Mouse (Mus musculus) hindbrain, embryonic 14.5 days (tissue): ENCODE results near the gene Nccrp1. TPM values are rescaled to one million over a fixed set of nuclear protein-coding genes. Genes with fewer than 3 reads are reported as not detected.

Experiments used
- ATAC-seq: fragments of 200-750 bp; cut with Nextera tagmentation; 2 replicates; pipeline ENCODE4 v1.8.0; 2017; ENCODE audit warnings: moderate number of reproducible peaks, mild to moderate bottlenecking, moderate TSS enrichment, moderate library complexity; ENCODE audit not compliant: low FRiP score
- DNase-seq: peaks from one replicate; pipeline ENCODE4 v3.0.0-alpha.2; 2015; ENCODE audit warnings: low spot score
- H3K27ac ChIP-seq: fragments of 300-500 bp; sonication (generic); 2 replicates; pipeline ENCODE4 v1.5.1; 2014; ENCODE audit warnings: mild to moderate bottlenecking, moderate library complexity
- H3K27me3 ChIP-seq: fragments of 300-500 bp; sonication (generic); 2 replicates; pipeline ENCODE4 v1.6.1; 2014; ENCODE audit warnings: mild to moderate bottlenecking, low read length, mixed read lengths; ENCODE audit not compliant: control insufficient read depth, insufficient read depth
- H3K36me3 ChIP-seq: fragments of 300-500 bp; sonication (generic); replicated peaks from 2 replicates; pipeline ENCODE4 v1.6.1; 2014; ENCODE audit not compliant: control insufficient read depth, insufficient read depth
- H3K4me1 ChIP-seq: fragments of 300-500 bp; sonication (generic); replicated peaks from 2 replicates; pipeline ENCODE4 v1.6.1; 2014; ENCODE audit warnings: antibody characterized with exemption, low read length, mixed read lengths; ENCODE audit not compliant: control insufficient read depth, insufficient read depth
- H3K4me2 ChIP-seq: fragments of 300-500 bp; sonication (generic); replicated peaks from 2 replicates; pipeline ENCODE4 v1.6.1; 2014; ENCODE audit warnings: mild to moderate bottlenecking, moderate library complexity
- H3K4me3 ChIP-seq: fragments of 300-500 bp; sonication (generic); replicated peaks from 2 replicates; pipeline ENCODE4 v1.5.1; 2014; ENCODE audit warnings: mild to moderate bottlenecking, low read length
- H3K9ac ChIP-seq: fragments of 300-500 bp; sonication (generic); 2 replicates; pipeline ENCODE4 v1.6.1; 2014
- H3K9me3 ChIP-seq: fragments of 300-500 bp; sonication (generic); 2 replicates; pipeline ENCODE4 v1.6.1; 2016; ENCODE audit warnings: low read length; ENCODE audit not compliant: control insufficient read depth
- WGBS: fragments of 180-500 bp; shearing (Covaris S2); extraction: QIAGEN DNeasy Blood & Tissue Kit; methylation state at CpG from one replicate; pipeline ENCODE4 v1.1.7; 2014; 5-methylcytosine and 5-hydroxymethylcytosine counted together
- polyA plus RNA-seq: library from polyadenylated mRNA; unstranded; fragments of >200 nt; fragmentation: Nextera tagmentation; extraction: Ambion mirVana; gene quantifications from 2 replicates; pipeline ENCODE4 v1.2.1, GENCODE M21; 2014

The Nccrp1 gene
- polyA plus RNA-seq, 1 experiment from 2014 or later: 0.12 TPM

DNA sequence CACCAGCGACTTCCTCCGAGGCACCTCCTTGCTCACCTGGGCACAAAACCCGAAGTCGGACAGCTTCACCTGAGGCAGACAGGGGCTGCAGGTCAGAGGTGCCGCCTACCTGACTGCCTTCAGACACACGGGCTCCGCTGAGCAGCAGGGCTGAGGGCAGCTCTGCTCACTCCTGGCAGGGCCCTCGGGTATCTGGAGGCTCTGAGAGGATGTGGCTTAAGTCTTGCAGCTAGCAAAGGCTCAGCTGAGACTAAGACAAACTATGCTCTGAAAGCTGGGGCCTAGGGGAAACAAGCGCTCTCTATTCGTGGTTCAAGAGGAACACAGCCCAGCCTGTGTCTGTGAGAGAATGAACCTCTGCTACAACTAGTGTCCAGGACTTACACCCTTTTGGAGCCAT, 13.8 kb upstream of the Nccrp1 start:
- Histone ChIP-seq H3K27me3 (no peaks in the 10 kb centered on the region), H3K4me1 (no peaks in the 10 kb centered on the region), H3K9ac (no peak overlapping the region), H3K27ac (no peak overlapping the region), H3K9me3 (no peaks in the 10 kb centered on the region), H3K4me3 (no peak overlapping the region), H3K36me3 (peaks cover 67% of the 10 kb centered on the region), H3K4me2 (no peak overlapping the region)
- ATAC-seq: no peak
- WGBS: 92% methylated on average over 10 of the region's 10 CpGs
- no peak for DNase-seq

DNA sequence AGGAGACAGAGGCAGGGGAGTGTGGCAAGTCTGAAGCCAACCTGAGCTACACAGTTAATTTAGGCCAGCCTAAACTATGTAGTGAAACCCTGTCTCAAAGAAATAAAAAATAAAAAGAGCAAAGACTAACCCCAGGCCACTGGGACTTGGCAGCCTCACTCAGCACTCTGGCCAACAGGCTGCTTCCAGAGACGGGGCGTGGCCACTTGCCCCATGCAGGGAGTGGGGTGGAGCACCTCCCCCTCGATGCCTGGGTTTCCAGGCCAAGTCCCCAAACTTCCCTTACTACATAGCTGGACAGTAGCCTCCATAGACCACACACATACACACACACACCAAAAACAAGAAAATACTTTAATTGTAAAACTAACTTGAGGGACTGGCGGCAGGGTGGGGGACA, 11.4 kb upstream of the Nccrp1 start:
- no peaks in the 10 kb centered on the region for H3K4me1 ChIP-seq
- H3K27ac ChIP-seq: no peak overlapping the region
- H3K27me3 ChIP-seq: no peaks in the 10 kb centered on the region
- no peak overlapping the region for H3K4me3 ChIP-seq
- peaks cover 44% of the 10 kb centered on the region for H3K36me3 ChIP-seq
- H3K4me2 ChIP-seq: no peak overlapping the region
- H3K9ac ChIP-seq: no peak overlapping the region
- ATAC-seq: no peak
- 56% methylated on average over 4 of the region's 4 CpGs for WGBS
- DNase-seq: no peak
- H3K9me3 ChIP-seq: no peaks in the 10 kb centered on the region

DNA sequence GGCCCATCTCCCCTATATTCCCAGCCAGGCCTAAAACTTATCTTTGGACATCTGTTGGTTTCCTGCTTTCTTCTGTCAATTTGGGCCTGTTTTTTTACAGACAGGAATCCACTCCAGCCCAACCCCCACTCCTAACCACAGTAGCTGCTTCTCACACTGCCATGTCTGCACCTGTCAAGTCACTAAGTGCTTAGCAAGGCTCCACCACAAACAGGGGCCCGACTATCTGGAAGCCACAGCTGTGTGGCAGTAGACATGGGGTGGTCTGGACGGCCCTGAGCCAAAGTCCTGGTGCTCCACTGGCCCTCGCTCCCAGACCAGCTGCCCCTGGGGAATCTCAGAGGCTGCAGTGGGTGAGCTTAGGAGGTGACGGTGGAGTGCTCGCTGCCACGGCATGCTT, 10.7 kb upstream of the Nccrp1 start:
- 87% methylated on average over 6 of the region's 6 CpGs for WGBS
- H3K27ac ChIP-seq: no peak overlapping the region

DNA sequence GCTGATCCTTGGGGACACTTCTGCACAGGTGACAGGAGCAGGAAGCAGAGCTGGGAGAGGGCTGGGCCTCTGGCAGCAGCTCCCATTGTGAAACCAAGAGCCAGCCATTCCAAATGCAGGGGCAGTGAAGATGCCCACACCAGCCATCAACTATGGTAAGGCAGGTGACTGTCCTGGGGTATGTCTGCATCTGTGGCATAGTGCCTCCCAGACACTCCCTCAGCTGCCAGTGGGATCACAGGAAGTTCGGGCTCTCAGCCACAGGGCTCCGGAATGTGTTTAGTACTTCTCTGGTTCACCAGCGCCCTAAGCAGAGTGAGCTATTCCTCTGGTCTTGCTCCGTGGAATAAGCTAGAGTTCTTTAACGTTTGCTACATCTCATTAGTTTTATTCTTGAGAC, 10.0 kb upstream of the Nccrp1 start:
- H3K36me3 ChIP-seq: peaks cover 30% of the 10 kb centered on the region
- no peak overlapping the region for H3K9ac ChIP-seq
- H3K4me3 ChIP-seq: no peak overlapping the region
- ATAC-seq (no peak), DNase-seq (no peak)
- no peak overlapping the region for H3K27ac ChIP-seq
- H3K27me3 ChIP-seq: no peaks in the 10 kb centered on the region
- no peak overlapping the region for H3K4me2 ChIP-seq
- no peaks in the 10 kb centered on the region for H3K9me3 ChIP-seq
- H3K4me1 ChIP-seq: no peaks in the 10 kb centered on the region
- WGBS: 79% methylated on average over 5 of the region's 5 CpGs

More for the DNA sequence above, 10.7 kb upstream of the Nccrp1 start:
- ATAC-seq (no peak), DNase-seq (no peak)
- Histone ChIP-seq H3K9me3 (no peaks in the 10 kb centered on the region), H3K4me2 (no peak overlapping the region), H3K36me3 (peaks cover 37% of the 10 kb centered on the region), H3K27me3 (no peaks in the 10 kb centered on the region), H3K4me3 (no peak overlapping the region), H3K9ac (no peak overlapping the region), H3K4me1 (no peaks in the 10 kb centered on the region)

DNA sequence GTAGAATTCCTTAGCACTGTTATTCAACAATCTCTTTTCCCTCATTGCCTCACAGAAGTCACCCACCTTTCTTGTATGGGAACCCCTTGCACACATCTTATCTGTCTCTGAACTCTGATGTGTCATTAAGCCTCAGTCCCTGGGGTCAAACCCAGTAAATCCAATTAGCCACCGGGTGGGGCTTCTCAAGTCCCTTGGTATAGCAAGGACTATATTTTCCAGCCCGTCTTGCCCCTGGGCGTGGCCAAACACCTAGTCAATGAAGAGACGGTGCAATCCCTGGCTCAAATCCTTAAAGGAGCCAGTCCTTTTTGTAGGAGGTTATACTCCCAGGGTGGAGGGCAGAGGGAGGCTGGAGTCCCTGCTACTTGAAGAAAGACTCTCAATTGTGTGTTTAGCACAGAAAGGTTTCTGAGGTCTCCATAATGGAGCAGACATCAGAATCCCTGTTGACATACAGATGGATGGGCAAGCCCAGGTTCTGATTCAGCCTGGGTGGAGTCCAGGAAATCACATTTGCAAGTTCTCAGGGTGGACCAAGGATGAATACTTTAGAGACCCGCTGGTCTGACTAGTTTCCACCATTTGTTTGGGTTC, 9.0 kb upstream of the Nccrp1 start:
- H3K9me3 ChIP-seq: no peaks in the 10 kb centered on the region
- no peaks in the 10 kb centered on the region for H3K27me3 ChIP-seq
- no peaks in the 10 kb centered on the region for H3K4me1 ChIP-seq
- no peak for DNase-seq
- WGBS: 31% methylated on average over 5 of the region's 5 CpGs
- no peak overlapping the region for H3K27ac ChIP-seq
- no peak for ATAC-seq
- H3K9ac ChIP-seq: no peak overlapping the region
- H3K4me2 ChIP-seq: no peak overlapping the region
- H3K36me3 ChIP-seq: peaks cover 28% of the 10 kb centered on the region
- no peak overlapping the region for H3K4me3 ChIP-seq

DNA sequence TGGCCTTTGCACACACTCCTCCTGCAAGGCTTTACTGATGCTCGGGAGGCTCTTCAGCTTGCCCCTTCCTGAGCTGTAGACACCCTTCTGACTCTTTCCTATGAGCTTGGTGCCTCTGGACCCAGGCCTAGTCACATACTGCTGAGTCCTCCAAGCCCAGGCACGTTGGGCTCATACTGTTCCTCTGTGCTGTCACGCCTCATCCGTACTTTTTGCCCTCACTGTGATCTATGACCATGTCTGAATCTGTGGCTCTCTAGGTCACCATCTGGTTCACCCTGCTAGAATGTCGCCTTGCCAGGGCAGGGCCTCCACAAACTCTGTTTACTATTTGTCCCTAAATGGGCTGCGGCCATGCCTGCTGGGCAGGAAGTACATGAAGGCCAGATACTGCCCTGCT, 6.0 kb upstream of the Nccrp1 start:
- Histone ChIP-seq H3K4me2 (no peak overlapping the region), H3K4me3 (no peak overlapping the region), H3K4me1 (no peaks in the 10 kb centered on the region), H3K27me3 (no peaks in the 10 kb centered on the region), H3K36me3 (0 out of 2 replicates have a peak, but pooled peaks cover 4% of the 10 kb centered on the region), H3K9ac (no peak overlapping the region), H3K9me3 (no peaks in the 10 kb centered on the region), H3K27ac (no peak overlapping the region)
- DNase-seq: no peak
- ATAC-seq: no peak
- 93% methylated on average over 6 of the region's 6 CpGs for WGBS

DNA sequence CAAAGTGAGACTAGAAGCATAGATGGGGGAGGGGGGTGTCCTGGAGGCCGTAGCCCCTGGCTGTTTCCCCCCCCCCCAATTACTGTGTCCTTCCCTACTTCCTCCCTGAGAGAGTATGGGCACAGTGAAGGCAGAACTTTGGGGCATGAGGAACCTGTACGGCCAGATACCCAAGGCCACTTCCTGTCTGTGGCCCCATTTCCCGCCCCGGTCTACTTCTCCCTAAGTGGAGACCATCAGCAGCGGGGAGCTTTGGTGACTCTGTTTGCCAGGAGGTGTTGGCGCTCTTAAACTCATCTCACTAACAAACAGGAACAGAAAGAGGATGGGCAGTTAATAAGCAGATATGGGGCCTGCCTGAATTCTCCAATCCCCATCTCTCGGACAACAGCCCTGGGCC, 574 bp upstream of the Nccrp1 start:
- Histone ChIP-seq H3K4me3 (no peak overlapping the region), H3K9me3 (no peaks in the 10 kb centered on the region), H3K27ac (no peak overlapping the region), H3K27me3 (peaks cover 42% of the 10 kb centered on the region), H3K4me1 (peaks cover 10% of the 10 kb centered on the region; the same call in 1 of the 2 replicates), H3K9ac (no peak overlapping the region), H3K4me2 (no peak overlapping the region), H3K36me3 (no peaks in the 10 kb centered on the region)
- no peak for DNase-seq
- no peak for ATAC-seq
- WGBS: 72% methylated on average over 7 of the region's 7 CpGs

DNA sequence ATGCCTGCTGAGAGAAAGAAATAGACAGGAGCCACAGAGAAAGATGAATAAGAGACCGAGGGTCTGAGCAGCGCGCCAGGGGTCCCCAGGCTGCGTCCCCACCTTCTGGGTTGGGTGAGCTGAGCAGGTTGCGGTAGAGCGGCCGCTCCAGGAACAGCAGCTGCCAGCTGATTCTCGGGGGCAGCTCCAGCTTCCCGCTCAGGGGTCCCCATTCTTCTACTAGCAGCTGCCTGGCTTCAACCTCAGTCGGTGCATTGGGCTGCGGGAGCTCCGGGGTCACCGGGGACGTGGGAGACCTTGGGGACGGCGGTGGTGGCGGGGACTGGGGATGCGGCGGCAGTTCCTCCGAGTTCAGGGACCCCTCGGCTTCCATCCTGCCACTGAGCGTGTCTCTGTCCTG, 405 bp downstream of the Nccrp1 start:
- Histone ChIP-seq H3K27me3 (peaks cover 42% of the 10 kb centered on the region), H3K4me2 (peak overlapping the region; percentile 55), H3K4me1 (peaks cover 10% of the 10 kb centered on the region; the same call in 1 of the 2 replicates), H3K27ac (no peak overlapping the region), H3K36me3 (no peaks in the 10 kb centered on the region), H3K9me3 (no peaks in the 10 kb centered on the region), H3K9ac (peak overlapping the region; percentile 54), H3K4me3 (peak overlapping the region; percentile 23)
- ATAC-seq (no peak), DNase-seq (no peak)
- 2% methylated on average over 22 of the region's 22 CpGs for WGBS

DNA sequence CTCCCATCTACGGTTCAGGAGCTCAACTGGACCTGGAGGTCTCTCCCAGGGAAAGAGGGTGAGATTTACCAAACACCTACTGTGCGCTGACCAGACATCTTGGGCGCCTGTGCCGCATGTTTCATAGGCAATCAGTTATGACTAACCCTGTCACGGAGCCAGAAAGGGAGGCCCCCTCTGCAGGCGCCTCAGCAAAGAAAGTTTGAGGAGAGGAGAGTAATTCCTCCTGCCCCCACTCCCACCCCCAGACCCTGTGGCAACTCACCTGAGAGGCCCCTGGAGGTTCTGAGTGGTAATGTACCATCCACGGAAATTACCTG, 1.2 kb downstream of the Nccrp1 start:
- Histone ChIP-seq H3K27me3 (peaks cover 42% of the 10 kb centered on the region), H3K9ac (no peak overlapping the region), H3K4me1 (peaks cover 10% of the 10 kb centered on the region; the same call in 1 of the 2 replicates), H3K36me3 (no peaks in the 10 kb centered on the region), H3K9me3 (no peaks in the 10 kb centered on the region), H3K27ac (no peak overlapping the region), H3K4me3 (no peak overlapping the region), H3K4me2 (peak overlapping the region; percentile 55; the same call in 1 of the 2 replicates)
- DNase-seq (no peak), ATAC-seq (no peak)
- 49% methylated on average over 7 of the region's 7 CpGs for WGBS
